Mouse (Mus musculus) kidney, postnatal 0 days (tissue): Measurements from ENCODE around the gene Pdgfb. TPM values are rescaled to one million over a fixed set of nuclear protein-coding genes. Genes with fewer than 3 reads are reported as not detected.
A peak's percentile ranks its signal among the peaks of the same experiment; 100 is the strongest.

Experiments used
- ATAC-seq: fragments of 200-750 bp; cut with Nextera tagmentation; replicated peaks from 2 replicates; pipeline ENCODE4 v1.8.0; 2017; ENCODE audit warnings: low read depth, moderate number of reproducible peaks, moderate TSS enrichment, moderate library complexity; ENCODE audit not compliant: low FRiP score
- DNase-seq: peaks from one replicate; pipeline ENCODE4 v3.0.0-alpha.2; 2016; ENCODE audit warnings: low spot score
- H3K27ac ChIP-seq: fragments of 300-500 bp; sonication (generic); 2 replicates; pipeline ENCODE4 v1.5.1; 2014; ENCODE audit warnings: mild to moderate bottlenecking
- H3K27me3 ChIP-seq: fragments of 300-500 bp; sonication (generic); 2 replicates; pipeline ENCODE4 v1.6.1; 2014; ENCODE audit warnings: low read length, mixed read lengths; ENCODE audit not compliant: insufficient read depth
- H3K36me3 ChIP-seq: fragments of 300-500 bp; sonication (generic); 2 replicates; pipeline ENCODE4 v1.6.1; 2014; ENCODE audit warnings: low read length, mixed read lengths; ENCODE audit not compliant: insufficient read depth
- H3K4me1 ChIP-seq: fragments of 300-500 bp; sonication (generic); replicated peaks from 2 replicates; pipeline ENCODE4 v1.6.1; 2014; ENCODE audit warnings: antibody characterized with exemption, low read length, mixed read lengths; ENCODE audit not compliant: insufficient read depth
- H3K4me2 ChIP-seq: fragments of 300-500 bp; sonication (generic); 2 replicates; pipeline ENCODE4 v1.6.1; 2014; ENCODE audit warnings: mild to moderate bottlenecking, low read length, moderate library complexity, mixed read lengths
- H3K4me3 ChIP-seq: fragments of 300-500 bp; sonication (generic); replicated peaks from 2 replicates; pipeline ENCODE4 v1.5.1; 2014; ENCODE audit warnings: low read depth, low read length
- H3K9ac ChIP-seq: fragments of 300-500 bp; sonication (generic); 2 replicates; pipeline ENCODE4 v1.6.1; 2014; ENCODE audit warnings: low read depth, low read length
- H3K9me3 ChIP-seq: fragments of 300-500 bp; sonication (generic); replicated peaks from 2 replicates; pipeline ENCODE4 v1.6.1; 2016; ENCODE audit warnings: low read length, inconsistent platforms, mixed read lengths
- CTCF ChIP-seq: IDR thresholded peaks from 2 replicates; pipeline ENCODE4 v1.5.1; 2016; ENCODE audit warnings: antibody characterized with exemption, low read depth, mild to moderate bottlenecking, moderate library complexity
- WGBS: fragments of 180-500 bp; shearing (Covaris S2); extraction: QIAGEN DNeasy Blood & Tissue Kit; methylation state at CpG from one replicate; pipeline ENCODE4 v1.1.7; 2014; 5-methylcytosine and 5-hydroxymethylcytosine counted together
- polyA plus RNA-seq: library from polyadenylated mRNA; unstranded; fragments of >200 nt; fragmentation: Nextera tagmentation; extraction: Ambion mirVana; gene quantifications from 2 replicates; pipeline ENCODE4 v1.2.1, GENCODE M21; 2015

Pdgfb gene
- polyA plus RNA-seq, 1 experiment from 2014 or later = 6.8 TPM

DNA sequence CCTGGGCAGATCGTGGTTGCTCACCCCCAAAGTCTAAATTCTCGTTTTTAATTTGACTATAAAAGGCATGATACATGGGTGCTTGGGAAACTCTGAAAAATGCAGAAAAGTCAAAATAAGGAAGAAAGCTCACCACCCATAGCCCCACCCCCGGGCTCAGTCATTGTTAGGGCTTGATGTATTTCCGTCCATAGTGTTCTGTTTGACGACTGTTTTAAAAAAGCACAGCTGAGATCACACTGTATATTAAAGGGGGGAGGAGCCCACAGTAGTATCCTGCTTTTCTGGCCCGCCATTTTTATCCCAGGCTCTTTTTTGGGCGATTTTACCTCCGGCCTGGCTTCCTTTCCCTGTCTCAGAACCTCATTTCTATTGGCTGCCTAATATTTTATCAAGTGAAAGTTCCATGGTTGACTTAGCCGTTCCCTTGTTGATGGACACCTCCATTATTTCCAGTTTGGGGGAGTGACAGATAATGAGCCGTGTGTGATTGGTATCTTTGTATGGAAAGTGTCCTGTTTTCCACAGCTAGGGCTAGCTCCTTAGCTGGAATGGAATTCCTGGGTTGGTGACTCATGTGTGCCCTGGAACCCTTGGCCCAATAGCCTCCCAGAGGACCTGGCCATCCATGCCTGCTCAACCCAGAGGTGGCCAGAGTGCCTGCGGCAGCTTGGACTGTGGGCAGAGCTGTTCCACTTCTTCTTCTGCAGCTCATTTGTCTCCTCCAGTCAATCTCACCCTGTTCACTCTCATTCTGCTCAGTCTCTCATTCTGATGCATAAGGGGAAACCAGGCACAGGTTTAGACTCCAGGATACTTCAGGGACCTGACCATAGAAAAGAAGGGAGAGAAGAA, 22.7 kb upstream of the Pdgfb start:
- no peak for DNase-seq
- WGBS = 67% methylated on average over 11 of the region's 11 CpGs
- Histone ChIP-seq H3K9me3 (no peaks in the 10 kb centered on the region), H3K27me3 (no peaks in the 10 kb centered on the region), H3K4me2 (no peak overlapping the region), H3K27ac (0 out of 2 replicates have a peak overlapping the region, but pooled peaks have one; percentile 36), H3K4me1 (no peaks in the 10 kb centered on the region), H3K36me3 (no peaks in the 10 kb centered on the region), H3K9ac (no peak overlapping the region), H3K4me3 (no peak overlapping the region)
- no peak for ATAC-seq
- no peak for TF ChIP-seq CTCF

DNA sequence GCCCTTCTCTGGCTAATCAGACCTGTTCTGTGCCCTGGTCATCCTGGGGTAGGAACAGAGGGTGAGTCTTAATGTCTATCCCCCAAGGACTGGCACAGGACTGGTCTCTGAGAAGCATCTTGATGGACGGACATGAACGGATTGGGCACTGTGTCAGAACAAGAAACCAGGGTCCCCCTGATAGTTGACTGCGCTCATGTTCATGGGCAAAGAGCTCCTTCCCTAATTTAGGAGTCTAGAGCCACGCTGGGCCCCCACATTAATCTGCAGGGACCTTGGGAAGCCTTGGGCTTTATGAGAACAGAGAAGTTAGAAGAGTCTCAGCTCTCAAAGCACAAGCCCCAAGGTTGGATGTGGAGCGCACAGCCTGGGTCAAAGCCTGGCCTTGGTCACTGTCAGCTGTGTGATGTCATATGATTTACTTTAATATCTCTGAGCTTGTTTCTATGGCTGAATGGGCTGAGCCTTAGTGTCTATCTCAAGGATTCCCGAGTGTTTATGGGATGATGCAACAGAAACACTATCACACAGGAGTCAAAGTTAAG, 20.6 kb upstream of the Pdgfb start:
- Histone ChIP-seq H3K27me3 (no peaks in the 10 kb centered on the region), H3K9ac (no peak overlapping the region), H3K4me3 (no peak overlapping the region), H3K4me2 (no peak overlapping the region), H3K9me3 (no peaks in the 10 kb centered on the region), H3K36me3 (no peaks in the 10 kb centered on the region), H3K4me1 (no peaks in the 10 kb centered on the region), H3K27ac (no peak overlapping the region)
- 77% methylated on average over 6 of the region's 6 CpGs for WGBS
- no peak for TF ChIP-seq CTCF
- ATAC-seq (no peak), DNase-seq (no peak)

DNA sequence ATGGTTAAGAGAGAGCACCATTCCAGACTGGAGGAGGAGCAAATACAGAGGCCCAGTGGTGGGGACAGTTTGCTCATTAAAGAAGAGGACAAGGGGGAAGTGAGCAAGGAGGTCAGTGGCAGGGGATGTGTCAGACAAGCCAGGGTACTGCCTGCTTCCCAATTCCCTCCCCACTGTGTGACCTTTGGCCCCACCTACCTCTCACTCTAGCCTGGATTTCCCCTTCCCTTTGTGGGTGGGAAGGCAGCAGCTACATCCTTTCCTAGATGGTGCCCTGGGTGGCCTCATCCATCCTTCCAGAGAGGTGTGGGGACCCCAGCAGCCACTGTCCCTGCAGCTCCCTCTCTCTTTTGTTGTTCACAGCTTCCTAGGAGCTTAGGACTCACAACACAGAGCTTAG, 20.1 kb upstream of the Pdgfb start:
- H3K4me3 ChIP-seq = no peak overlapping the region
- H3K27ac ChIP-seq = no peak overlapping the region
- no peak overlapping the region for H3K9ac ChIP-seq
- ATAC-seq (no peak), DNase-seq (no peak)
- H3K9me3 ChIP-seq = no peaks in the 10 kb centered on the region
- no peaks in the 10 kb centered on the region for H3K27me3 ChIP-seq
- H3K36me3 ChIP-seq = no peaks in the 10 kb centered on the region
- H3K4me2 ChIP-seq = no peak overlapping the region
- H3K4me1 ChIP-seq = no peaks in the 10 kb centered on the region
- no peak for TF ChIP-seq CTCF

DNA sequence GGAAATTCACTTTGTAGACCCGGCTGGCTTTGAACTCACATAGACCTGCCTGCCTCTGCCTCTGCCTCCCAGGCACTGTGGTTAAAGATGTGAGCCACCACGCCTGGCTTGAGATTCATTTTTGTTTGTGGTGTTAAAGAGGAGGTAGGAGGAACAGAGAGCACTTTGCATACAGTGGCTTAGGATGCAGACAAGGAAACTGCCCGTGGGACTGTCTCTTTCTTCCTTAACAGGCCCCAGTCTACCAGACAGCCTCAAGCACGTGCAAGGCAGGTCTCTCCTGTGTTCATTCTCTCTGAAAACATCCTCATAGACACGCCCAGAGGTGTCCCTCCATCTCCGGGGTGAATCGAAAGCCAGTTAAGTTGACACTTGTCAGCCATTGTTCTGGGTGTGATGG, 19.6 kb upstream of the Pdgfb start:
- no peaks in the 10 kb centered on the region for H3K27me3 ChIP-seq
- no peaks in the 10 kb centered on the region for H3K9me3 ChIP-seq
- no peak overlapping the region for H3K9ac ChIP-seq
- H3K36me3 ChIP-seq = no peaks in the 10 kb centered on the region
- no peak for TF ChIP-seq CTCF
- no peak overlapping the region for H3K27ac ChIP-seq
- DNase-seq (no peak), ATAC-seq (no peak)
- 72% methylated on average over 7 of the region's 7 CpGs for WGBS
- no peak overlapping the region for H3K4me3 ChIP-seq
- no peaks in the 10 kb centered on the region for H3K4me1 ChIP-seq
- H3K4me2 ChIP-seq = no peak overlapping the region

DNA sequence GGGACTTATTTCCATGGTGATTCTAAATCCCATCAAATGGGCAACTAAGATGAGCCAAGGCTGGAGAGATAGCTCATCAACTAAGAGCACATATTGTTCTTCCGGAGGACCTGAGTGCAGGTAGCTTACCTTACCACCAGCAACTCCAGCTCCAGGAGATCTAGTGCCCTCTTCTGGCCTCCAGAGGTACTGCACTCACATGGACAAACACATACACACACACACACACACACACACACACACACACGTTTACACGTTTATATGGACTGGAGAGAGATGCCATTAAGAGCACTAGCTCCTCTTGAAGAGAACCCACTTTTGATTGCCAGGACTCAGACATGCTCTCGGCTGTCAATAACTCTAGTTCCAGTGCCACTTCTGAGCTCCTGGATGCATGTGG, 16.4 kb upstream of the Pdgfb start:
- Histone ChIP-seq H3K4me3 (no peak overlapping the region), H3K36me3 (no peaks in the 10 kb centered on the region), H3K4me1 (peaks cover 17% of the 10 kb centered on the region; the same call in 1 of the 2 replicates), H3K4me2 (no peak overlapping the region), H3K9me3 (no peaks in the 10 kb centered on the region), H3K9ac (no peak overlapping the region), H3K27me3 (no peaks in the 10 kb centered on the region), H3K27ac (no peak overlapping the region)
- DNase-seq = no peak
- WGBS = 95% methylated on average over 4 of the region's 4 CpGs
- TF ChIP-seq CTCF = peak; percentile 44
- no peak for ATAC-seq

DNA sequence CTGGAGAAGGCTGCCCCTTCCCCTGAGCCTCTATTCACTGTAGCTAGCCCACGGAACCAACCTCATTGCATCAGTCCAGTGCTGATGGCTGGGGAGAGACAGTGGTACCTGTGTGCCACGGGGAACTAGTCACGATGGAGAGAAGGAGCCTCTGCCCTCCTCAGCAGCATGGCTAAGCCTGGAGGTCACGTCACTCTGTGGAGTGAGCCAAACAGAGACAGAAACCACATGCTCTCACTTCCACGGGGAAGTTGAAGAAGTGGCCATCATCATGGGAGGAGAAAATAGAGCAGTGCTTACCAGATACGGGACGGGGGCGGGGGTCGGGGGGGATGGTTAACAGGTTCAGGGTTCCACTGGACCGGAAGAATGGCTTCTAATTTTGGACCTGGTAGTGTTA, 15.6 kb upstream of the Pdgfb start:
- Histone ChIP-seq H3K27me3 (no peaks in the 10 kb centered on the region), H3K9me3 (no peaks in the 10 kb centered on the region), H3K4me1 (peaks cover 23% of the 10 kb centered on the region; the same call in 1 of the 2 replicates), H3K9ac (no peak overlapping the region), H3K36me3 (no peaks in the 10 kb centered on the region), H3K4me2 (no peak overlapping the region), H3K27ac (no peak overlapping the region), H3K4me3 (no peak overlapping the region)
- TF ChIP-seq CTCF = no peak
- ATAC-seq (no peak), DNase-seq (no peak)
- 83% methylated on average over 10 of the region's 10 CpGs for WGBS

DNA sequence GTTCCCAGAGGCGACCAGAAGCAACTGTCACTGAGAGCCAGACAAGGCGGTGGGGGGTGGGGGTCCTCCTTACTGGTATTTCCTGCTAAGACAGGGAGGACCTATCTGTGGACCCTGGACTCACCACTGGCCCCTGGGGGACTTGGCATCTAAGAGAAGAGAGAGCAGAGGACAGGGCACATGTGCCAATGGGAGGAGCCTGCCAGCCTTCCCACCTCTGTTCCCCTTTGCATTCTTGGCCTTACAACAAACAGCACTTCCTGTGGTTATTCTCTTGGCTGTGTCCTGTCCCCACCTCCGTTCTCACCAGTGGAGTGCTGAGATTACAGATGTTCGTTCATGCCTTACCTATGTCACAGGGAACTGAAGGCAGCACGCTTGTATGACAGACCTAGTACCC, 14.1 kb upstream of the Pdgfb start:
- H3K9me3 ChIP-seq = no peaks in the 10 kb centered on the region
- no peak overlapping the region for H3K4me3 ChIP-seq
- H3K4me2 ChIP-seq = no peak overlapping the region
- no peak for TF ChIP-seq CTCF
- ATAC-seq (no peak), DNase-seq (no peak)
- peaks cover 26% of the 10 kb centered on the region for H3K4me1 ChIP-seq
- H3K27me3 ChIP-seq = no peaks in the 10 kb centered on the region
- no peak overlapping the region for H3K9ac ChIP-seq
- H3K27ac ChIP-seq = no peak overlapping the region
- WGBS = 53% methylated on average over 5 of the region's 5 CpGs
- no peaks in the 10 kb centered on the region for H3K36me3 ChIP-seq
